Mouse (Mus musculus): ENCODE results near the gene 1700092M07Rik. TPM values are rescaled to one million over a fixed set of nuclear protein-coding genes. Genes with fewer than 3 reads are reported as not detected.
A peak's percentile ranks its signal among the peaks of the same experiment; 100 is the strongest.
"Not testable (repeated sequence)": the region's sequence is repeated elsewhere in the genome, so short reads cannot be mapped to it uniquely, and the experiment has no call there.

Gene 1700092M07Rik
- polyA plus RNA-seq, 1 experiment from 2014 or later: 2.4 TPM

DNA sequence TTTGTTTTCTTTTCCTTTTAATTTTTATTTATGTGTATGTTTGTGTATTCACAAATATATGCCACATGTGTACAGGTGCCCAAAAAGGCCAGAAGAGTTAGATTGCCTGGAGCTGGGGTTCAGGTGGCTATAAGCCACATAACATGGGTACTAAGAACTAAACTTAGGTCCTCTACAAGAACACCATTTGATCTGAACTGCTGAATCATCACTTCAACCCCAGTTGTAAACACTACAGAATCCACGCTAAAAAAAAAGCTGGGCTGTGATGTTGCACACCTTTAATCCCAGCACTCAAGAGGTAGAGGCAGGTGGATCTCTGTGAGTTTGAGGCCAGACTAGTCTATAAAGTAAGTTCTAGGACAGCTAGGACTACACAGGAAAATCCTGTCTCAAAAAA lies 19.1 kb upstream of the 1700092M07Rik start:
- ATAC-seq (ENCODE audit: low FRiP score): no peak
- 83% methylated on average over 1 of the region's 1 CpGs for WGBS
- H3K4me3 ChIP-seq: no peak overlapping the region

DNA sequence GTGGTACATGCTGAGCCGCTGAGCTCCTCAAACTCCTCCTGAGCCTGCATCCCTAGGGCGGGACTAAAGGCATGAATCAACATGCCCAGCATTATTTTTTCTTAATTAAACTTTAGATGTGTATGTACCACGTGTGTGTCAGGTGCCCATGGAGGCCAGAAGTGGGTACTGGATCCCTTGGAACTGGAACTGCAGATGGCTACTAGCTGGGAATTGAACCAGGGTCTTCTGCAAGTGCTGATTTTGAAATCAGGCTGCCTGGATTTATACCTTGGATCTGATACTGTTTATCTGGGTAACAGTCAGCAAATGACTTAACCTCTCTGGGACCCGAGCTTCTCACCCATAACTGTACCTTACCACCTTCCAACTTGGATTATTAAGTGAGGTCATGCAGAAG lies 18.5 kb upstream of the 1700092M07Rik start:
- 71% methylated on average over 4 of the region's 4 CpGs for WGBS
- peak overlapping the region; percentile 91 for H3K9ac ChIP-seq
- H3K36me3 ChIP-seq: peaks cover 28% of the 10 kb centered on the region
- H3K4me2 ChIP-seq (replicated peaks): peak overlapping the region; percentile 67
- ATAC-seq (ENCODE audit: low FRiP score): no peak
- peaks cover 26% of the 10 kb centered on the region for H3K4me1 ChIP-seq
- H3K27ac ChIP-seq: peak overlapping the region; percentile 95
- H3K4me3 ChIP-seq: peak overlapping the region; percentile 76
- H3K9me3 ChIP-seq (replicated peaks): no peaks in the 10 kb centered on the region
- H3K27me3 ChIP-seq: no peaks in the 10 kb centered on the region

More for the DNA sequence above, 19.1 kb upstream of the 1700092M07Rik start:
- no peak overlapping the region for H3K27ac ChIP-seq
- peaks cover 26% of the 10 kb centered on the region for H3K4me1 ChIP-seq
- no peaks in the 10 kb centered on the region for H3K9me3 ChIP-seq (replicated peaks)
- H3K27me3 ChIP-seq: no peaks in the 10 kb centered on the region
- H3K9ac ChIP-seq: no peak overlapping the region
- peaks cover 22% of the 10 kb centered on the region for H3K36me3 ChIP-seq
- H3K4me2 ChIP-seq (replicated peaks): peak overlapping the region; percentile 67; the same call in 1 of the 2 replicates

DNA sequence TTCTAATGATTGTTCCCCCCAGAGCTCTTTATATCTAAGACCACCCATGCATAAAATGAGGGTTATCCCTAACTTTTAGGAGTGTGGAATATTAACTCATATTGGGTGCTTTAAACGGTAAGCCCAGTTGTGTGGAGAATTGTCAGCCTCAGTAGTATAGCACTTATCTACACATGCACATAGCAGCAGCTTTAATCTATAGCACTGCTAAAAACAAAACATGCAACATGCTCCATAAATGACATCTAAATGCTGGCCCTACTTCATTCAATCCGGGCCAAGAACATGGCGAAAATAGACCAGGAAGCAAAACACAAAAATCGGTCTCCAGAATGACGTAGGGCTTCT lies 18.0 kb upstream of the 1700092M07Rik start:
- Histone ChIP-seq H3K4me3 (peak overlapping the region; percentile 76), H3K27me3 (no peaks in the 10 kb centered on the region), H3K27ac (peak overlapping the region; percentile 95), H3K4me1 (peaks cover 26% of the 10 kb centered on the region), H3K36me3 (peaks cover 30% of the 10 kb centered on the region), H3K4me2 (replicated peaks) (peak overlapping the region; percentile 67), H3K9me3 (replicated peaks) (no peaks in the 10 kb centered on the region), H3K9ac (peak overlapping the region; percentile 91)
- no peak for ATAC-seq (ENCODE audit: low FRiP score)
- WGBS: 0% methylated on average over 5 of the region's 5 CpGs

DNA sequence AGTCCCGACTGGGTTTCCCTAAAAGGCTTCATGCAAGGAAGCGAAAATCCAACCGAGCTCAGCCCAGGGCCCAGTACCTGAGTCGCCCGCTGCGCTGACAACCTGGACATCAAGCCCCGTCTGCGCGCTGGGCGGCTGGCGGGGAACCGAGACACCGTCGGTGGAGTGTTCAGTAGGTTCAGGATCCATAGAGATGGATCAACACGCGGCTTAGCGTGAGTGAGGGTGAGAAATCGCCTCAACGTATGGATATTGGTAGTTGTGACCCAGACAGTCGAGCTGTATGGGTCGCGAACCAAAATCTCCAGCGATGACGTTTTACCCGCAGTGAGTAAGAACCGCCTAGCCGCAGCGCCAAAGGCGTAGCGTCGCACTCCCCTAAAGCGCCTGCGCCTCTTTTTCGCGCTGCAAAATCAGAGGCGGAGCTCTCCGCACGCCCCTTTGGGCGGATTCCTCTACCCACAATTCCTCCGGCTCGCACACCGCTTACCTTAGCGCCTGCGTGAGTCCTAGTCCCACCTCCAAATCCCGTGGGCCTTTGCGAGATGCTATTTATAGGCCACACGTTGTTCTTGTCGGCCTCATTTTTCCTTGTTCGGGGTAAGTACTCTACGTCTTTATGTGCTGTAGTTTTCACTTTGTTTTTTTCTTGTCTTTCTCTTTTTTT lies 17.5 kb upstream of the 1700092M07Rik start, which contains the start of gene Slc3a2:
Gene Slc3a2 (minus strand): TSS at position 463 of the 667 bp plus-strand sequence.
- peak within 1 kb of the TSS; percentile 95 for H3K27ac ChIP-seq
- peaks cover 30% of the 10 kb centered on the region for H3K36me3 ChIP-seq
- H3K27me3 ChIP-seq: no peaks in the 10 kb centered on the region
- H3K4me2 ChIP-seq (replicated peaks): peak within 1 kb of the TSS; percentile 76
- ATAC-seq (ENCODE audit: low FRiP score): peak; percentile 96
- H3K4me1 ChIP-seq: peaks cover 26% of the 10 kb centered on the region
- H3K4me3 ChIP-seq: peak within 1 kb of the TSS; percentile 76
- WGBS: under 1% methylated on average over 50 of the region's 50 CpGs
- H3K9me3 ChIP-seq (replicated peaks): no peaks in the 10 kb centered on the region
- H3K9ac ChIP-seq: peak within 1 kb of the TSS; percentile 91

DNA sequence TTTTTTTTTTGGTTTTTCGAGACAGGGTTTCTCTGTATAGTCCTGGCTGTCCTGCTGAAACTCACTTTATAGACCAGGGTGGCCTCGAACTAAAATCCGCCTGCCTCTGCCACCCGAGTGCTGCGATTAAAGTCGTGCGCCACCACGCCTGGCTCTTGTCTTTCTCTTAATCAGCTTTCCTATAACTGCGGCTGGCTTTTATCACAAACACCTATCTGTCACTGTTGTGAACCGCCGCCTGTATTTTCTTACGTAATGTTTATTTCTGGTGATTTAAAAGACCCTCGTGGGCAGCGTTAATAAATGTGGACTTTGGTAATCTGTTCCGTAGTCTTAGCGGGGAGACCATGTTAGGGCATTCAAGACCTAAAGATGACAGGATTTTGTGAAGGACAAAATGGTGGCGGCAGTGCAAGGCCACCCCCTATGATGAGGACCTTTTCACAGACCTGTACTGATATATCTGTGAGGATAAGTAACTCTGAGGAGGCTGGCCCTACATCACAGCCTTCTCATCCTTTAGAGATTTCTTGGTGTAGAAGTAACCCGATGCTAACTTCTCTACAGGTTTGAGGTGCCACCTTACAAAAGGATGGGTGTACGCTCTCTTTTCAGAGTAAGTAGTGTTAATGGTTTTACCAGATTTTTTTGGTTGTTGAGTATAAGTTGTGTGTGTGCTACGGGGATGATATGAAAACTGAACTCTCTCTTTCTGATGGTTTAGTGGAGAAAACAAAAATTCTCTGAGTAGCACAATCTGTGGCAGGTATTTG lies 16.8 kb upstream of the 1700092M07Rik start:
- Histone ChIP-seq H3K4me1 (peaks cover 26% of the 10 kb centered on the region), H3K4me3 (peak overlapping the region; percentile 76), H3K27me3 (no peaks in the 10 kb centered on the region), H3K36me3 (peaks cover 30% of the 10 kb centered on the region), H3K9me3 (replicated peaks) (no peaks in the 10 kb centered on the region), H3K4me2 (replicated peaks) (peak overlapping the region; percentile 76), H3K9ac (peak overlapping the region; percentile 91), H3K27ac (peak overlapping the region; percentile 81)
- no peak for ATAC-seq (ENCODE audit: low FRiP score)
- under 1% methylated on average over 20 of the region's 20 CpGs for WGBS

DNA sequence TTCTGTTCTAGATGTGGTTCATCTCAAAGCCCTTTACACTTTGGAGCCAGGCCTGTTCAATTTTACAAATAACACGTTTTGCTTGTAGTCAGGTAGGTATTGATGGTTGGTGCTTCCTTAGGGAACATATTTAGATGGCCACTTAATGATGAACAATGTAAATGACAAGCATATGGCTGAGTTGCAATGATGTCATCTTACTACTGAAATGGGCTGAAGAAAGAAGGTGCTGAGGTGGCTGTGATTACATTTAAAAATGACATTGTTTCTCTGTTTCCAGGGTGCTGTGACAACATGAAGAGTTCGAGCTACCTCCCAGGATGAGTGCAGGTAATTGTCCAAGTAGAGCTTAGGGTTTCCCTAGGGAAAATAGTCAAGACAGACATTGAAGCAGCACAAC lies 16.1 kb upstream of the 1700092M07Rik start:
- WGBS: 4% methylated on average over 2 of the region's 2 CpGs
- Histone ChIP-seq H3K4me1 (peaks cover 26% of the 10 kb centered on the region), H3K27ac (no peak overlapping the region), H3K4me3 (peak overlapping the region; percentile 76), H3K27me3 (no peaks in the 10 kb centered on the region), H3K36me3 (peaks cover 30% of the 10 kb centered on the region), H3K9me3 (replicated peaks) (no peaks in the 10 kb centered on the region), H3K4me2 (replicated peaks) (peak overlapping the region; percentile 76), H3K9ac (peak overlapping the region; percentile 91)
- ATAC-seq (ENCODE audit: low FRiP score): no peak

DNA sequence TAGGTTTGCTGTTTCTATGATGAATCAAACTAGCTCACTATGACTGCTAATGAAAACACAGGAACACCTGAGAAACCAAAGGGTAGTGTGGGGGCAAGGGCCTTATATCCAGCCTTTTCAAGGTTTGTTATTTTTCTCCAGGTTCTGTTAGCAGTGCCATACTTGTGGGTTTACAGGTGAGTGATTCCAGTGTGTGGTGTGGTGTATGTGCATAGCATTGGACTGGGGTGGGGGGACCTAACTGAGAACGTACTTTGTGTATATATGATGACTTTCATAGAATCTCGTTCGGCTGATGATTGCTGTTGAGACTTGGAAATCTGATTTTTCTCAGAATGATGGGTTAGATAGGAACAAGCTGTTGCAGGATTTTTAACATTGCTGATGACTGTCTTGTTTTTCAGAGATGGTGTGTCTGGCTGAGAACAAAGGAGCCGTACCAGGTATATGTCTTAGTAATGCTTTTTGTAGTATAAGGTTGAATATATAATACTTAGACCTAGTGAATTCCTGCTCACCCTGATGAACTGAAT lies 15.4 kb upstream of the 1700092M07Rik start:
- Histone ChIP-seq H3K4me2 (replicated peaks) (peak overlapping the region; percentile 76), H3K36me3 (peaks cover 30% of the 10 kb centered on the region), H3K27me3 (no peaks in the 10 kb centered on the region), H3K9me3 (replicated peaks) (no peaks in the 10 kb centered on the region), H3K27ac (no peak overlapping the region), H3K4me1 (peaks cover 26% of the 10 kb centered on the region), H3K4me3 (peak overlapping the region; percentile 76), H3K9ac (peak overlapping the region; percentile 91)
- WGBS: 55% methylated on average over 4 of the region's 4 CpGs
- ATAC-seq (ENCODE audit: low FRiP score): no peak

DNA sequence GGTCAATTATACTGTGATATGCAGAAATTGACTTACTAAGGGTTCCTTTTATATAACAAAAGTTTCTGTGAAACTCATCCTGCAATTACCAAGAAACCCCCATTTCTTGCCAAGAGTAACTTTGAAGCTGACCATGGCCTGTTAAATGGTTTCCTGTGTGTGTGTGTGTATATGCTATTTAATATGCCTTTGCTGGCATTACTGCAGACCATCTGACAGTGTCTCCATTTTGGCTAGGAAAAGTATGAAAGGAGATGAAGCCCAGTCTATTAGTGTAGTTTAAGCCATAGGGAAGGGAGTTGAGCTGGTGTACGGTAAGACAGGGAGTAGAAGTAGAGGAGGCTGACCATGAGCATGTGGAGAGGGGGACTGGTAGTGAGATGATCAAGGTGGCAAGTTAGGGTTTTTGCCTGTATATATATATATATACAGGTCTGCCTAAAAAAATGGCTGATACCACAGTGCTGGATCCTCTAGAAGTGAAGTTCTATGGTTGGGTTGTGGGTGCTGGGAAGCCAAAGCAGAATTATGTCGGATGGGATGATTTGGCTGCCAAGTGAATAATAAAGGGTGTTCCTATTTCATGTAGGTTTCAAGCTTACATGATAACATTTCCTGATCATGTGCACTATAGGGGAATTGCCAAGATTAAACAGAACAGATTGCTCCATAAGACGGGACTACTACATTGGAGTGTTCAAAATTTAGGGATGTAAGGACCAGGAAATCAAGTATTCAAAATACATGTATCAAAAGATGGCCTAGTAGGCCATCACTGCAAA lies 13.7 kb upstream of the 1700092M07Rik start:
- Histone ChIP-seq H3K4me3 (no peak overlapping the region), H3K4me2 (replicated peaks) (no peak overlapping the region), H3K4me1 (peaks cover 22% of the 10 kb centered on the region), H3K27ac (no peak overlapping the region), H3K27me3 (no peaks in the 10 kb centered on the region), H3K9ac (no peak overlapping the region), H3K9me3 (replicated peaks) (no peaks in the 10 kb centered on the region), H3K36me3 (peaks cover 30% of the 10 kb centered on the region)
- ATAC-seq (ENCODE audit: low FRiP score): no peak
- 21% methylated on average over 3 of the region's 3 CpGs for WGBS

DNA sequence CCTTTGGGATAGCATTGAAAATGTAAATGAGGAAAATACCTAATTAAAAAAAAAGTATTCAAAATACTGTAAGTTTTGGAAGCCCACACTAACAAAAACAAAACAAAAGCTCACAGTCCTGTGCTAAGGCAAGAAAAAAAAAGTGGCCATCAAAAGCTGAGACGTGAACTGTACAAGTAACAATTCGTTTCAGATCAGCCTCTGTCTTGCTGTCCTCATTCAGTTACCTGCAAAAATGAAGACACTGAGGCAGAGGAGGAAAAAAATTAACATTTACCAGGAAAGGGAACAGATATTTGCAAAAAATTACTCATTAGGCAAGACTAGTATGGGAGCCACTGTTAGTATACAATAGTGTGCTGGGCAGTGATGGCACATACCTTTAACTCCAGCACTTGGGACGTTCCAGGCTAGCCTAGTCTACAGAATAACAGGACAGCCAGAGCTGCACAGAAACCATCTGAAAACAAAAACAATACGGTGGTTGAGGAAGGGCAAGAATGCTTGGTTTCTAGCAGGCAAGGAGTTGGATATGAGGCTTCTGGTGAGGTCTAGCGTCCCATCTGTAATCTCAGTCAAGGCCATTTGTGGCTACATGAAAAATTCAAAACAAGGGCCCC lies 12.9 kb upstream of the 1700092M07Rik start:
- no peak for ATAC-seq (ENCODE audit: low FRiP score)
- no peaks in the 10 kb centered on the region for H3K27me3 ChIP-seq
- no peaks in the 10 kb centered on the region for H3K9me3 ChIP-seq (replicated peaks)
- no peak overlapping the region for H3K4me3 ChIP-seq
- peaks cover 30% of the 10 kb centered on the region for H3K36me3 ChIP-seq
- H3K4me2 ChIP-seq (replicated peaks): no peak overlapping the region
- whole genome bisulfite sequencing: 28% methylated on average over 5 of the region's 5 CpGs
- H3K4me1 ChIP-seq: peaks cover 14% of the 10 kb centered on the region
- no peak overlapping the region for H3K9ac ChIP-seq
- no peak overlapping the region for H3K27ac ChIP-seq

DNA sequence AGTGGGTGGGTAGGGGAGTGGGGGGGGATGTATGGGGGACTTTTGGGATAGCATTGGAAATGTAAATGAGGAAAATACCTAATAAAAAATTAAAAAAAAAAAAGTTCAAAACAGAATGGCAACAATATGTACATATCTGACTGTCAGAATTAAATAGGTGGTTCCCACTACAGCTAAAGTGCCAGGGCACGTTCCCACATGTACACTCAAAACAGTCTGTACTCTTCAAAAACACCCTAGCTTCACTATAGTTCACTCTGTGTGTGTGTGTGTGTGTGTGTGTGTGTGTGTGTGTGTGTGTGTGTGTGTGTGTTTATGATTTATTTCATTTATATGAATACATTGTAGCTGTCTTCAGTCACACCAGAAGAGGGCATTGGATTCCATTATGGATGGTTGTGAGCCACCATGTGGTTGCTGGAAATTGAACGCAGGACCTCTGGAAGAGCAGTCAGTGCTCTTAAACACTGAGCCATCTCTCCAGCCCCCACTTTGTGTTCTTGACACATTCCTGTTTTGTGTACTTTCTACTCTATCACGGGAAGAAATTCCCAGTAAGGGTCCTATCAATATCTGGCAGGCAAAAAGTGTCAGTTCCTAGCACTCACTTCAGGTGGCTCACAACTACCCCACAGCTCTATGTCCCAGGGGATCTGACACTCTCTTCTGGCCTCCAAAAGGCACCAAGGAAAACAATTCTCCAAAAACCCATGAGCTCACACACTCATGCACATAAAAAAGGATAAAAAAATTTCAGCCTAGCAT lies 12.0 kb upstream of the 1700092M07Rik start:
- not testable (repeated sequence) for H3K27ac ChIP-seq; H3K4me3 ChIP-seq; H3K9me3 ChIP-seq (replicated peaks); H3K27me3 ChIP-seq; ATAC-seq (ENCODE audit: low FRiP score); H3K9ac ChIP-seq; H3K4me2 ChIP-seq (replicated peaks)
- H3K4me1 ChIP-seq: peaks cover 14% of the 10 kb centered on the region
- 50% methylated on average over 3 of the region's 3 CpGs for WGBS
- peaks cover 30% of the 10 kb centered on the region for H3K36me3 ChIP-seq

DNA sequence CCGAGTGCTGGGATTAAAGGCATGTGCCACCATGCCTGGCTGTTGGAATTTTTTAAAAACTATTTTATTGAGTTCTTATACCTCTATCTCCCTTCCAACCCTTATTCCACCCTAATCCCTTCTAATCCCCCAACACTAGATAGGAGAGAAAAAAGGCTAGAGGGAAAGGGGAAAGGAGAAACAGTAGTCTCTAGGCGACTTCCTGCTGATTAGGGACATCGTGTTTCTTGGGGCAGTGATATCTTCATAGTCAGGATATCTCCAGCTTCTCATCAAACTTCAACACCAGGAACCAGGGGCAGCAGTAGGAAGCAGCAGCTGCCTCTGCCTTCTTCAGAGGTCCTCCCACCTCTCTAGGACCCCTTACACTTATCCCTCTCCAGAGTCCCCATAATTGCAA lies 6.2 kb upstream of the 1700092M07Rik start:
- H3K9ac ChIP-seq: no peak overlapping the region
- no peak for ATAC-seq (ENCODE audit: low FRiP score)
- H3K4me2 ChIP-seq (replicated peaks): no peak overlapping the region
- no peak overlapping the region for H3K27ac ChIP-seq
- H3K27me3 ChIP-seq: no peaks in the 10 kb centered on the region
- H3K4me1 ChIP-seq: peaks cover 10% of the 10 kb centered on the region; the same call in 1 of the 2 replicates
- H3K4me3 ChIP-seq: no peak overlapping the region
- peaks cover 18% of the 10 kb centered on the region for H3K36me3 ChIP-seq
- H3K9me3 ChIP-seq (replicated peaks): no peaks in the 10 kb centered on the region
- WGBS: 84% methylated on average over 3 of the region's 3 CpGs

Measured in hindbrain, embryonic 12.5 days (tissue).